Mouse (Mus musculus) MEL (cell line): ENCODE measurements around the gene Ehf. TPM values are rescaled to one million over a fixed set of nuclear protein-coding genes. Genes with fewer than 3 reads are reported as not detected.

Experiments
- DNase-seq: peaks from one replicate; pipeline ENCODE4 v3.0.0; 2011; ENCODE audit warnings: low read depth, low spot score
- H3K27ac ChIP-seq: 2 replicates; pipeline ENCODE4 v1.5.1; 2012; ENCODE audit warnings: low read depth, mild to moderate bottlenecking, control low read depth, low read length, moderate library complexity; ENCODE audit not compliant: control insufficient read depth
- H3K27me3 ChIP-seq, 2 experiments: fragments of 150-350 bp in 1 of 2; sonication (generic) in 1 of 2; 2 replicates each; pipeline ENCODE4 v1.6.1; 2012; ENCODE audit warnings: low read length in 2 of 2, mild to moderate bottlenecking in 2 of 2, improper control_type of control experiment in 1 of 2, moderate library complexity in 1 of 2; ENCODE audit not compliant: insufficient read depth in 2 of 2, control insufficient read depth in 1 of 2
- H3K36me3 ChIP-seq, 2 experiments: 2 replicates each; pipeline ENCODE4 v1.6.1; 2012 to 2014; ENCODE audit warnings: low read length in 2 of 2, improper control_type of control experiment in 1 of 2, inconsistent platforms in 1 of 2, mild to moderate bottlenecking in 1 of 2; ENCODE audit not compliant: insufficient read depth in 2 of 2, control insufficient read depth in 1 of 2
- H3K4me1 ChIP-seq, 2 experiments: fragments of 150-350 bp in 1 of 2; sonication (generic) in 1 of 2; 2 replicates each; pipeline ENCODE4 v1.6.1; 2012; ENCODE audit warnings: low read length in 2 of 2, improper control_type of control experiment in 1 of 2, mild to moderate bottlenecking in 1 of 2; ENCODE audit not compliant: insufficient read depth in 2 of 2, control insufficient read depth in 1 of 2
- H3K4me3 ChIP-seq, 2 experiments: fragments of 150-350 bp in 1 of 2; sonication (generic) in 1 of 2; 2 replicates each; pipeline ENCODE4 v1.5.1; 2012; ENCODE audit warnings: low read depth in 2 of 2, low read length in 2 of 2, mild to moderate bottlenecking in 2 of 2, moderate library complexity in 2 of 2, control low read depth in 1 of 2, improper control_type of control experiment in 1 of 2; ENCODE audit not compliant: control insufficient read depth in 1 of 2, insufficient read depth in 1 of 2
- H3K79me2 ChIP-seq: 2 replicates; pipeline ENCODE4 v1.6.1; 2012; ENCODE audit warnings: mild to moderate bottlenecking, low read length, moderate library complexity; ENCODE audit not compliant: control insufficient read depth, poor library complexity, insufficient read depth
- H3K9ac ChIP-seq: 2 replicates; pipeline ENCODE4 v1.6.1; 2012; ENCODE audit warnings: low read depth, mild to moderate bottlenecking, control low read depth, low read length, moderate library complexity; ENCODE audit not compliant: control insufficient read depth, poor library complexity, severe bottlenecking
- H3K9me3 ChIP-seq: fragments of 150-350 bp; sonication (generic); replicated peaks from 2 replicates; pipeline ENCODE4 v1.6.1; 2012; ENCODE audit warnings: mild to moderate bottlenecking, low read length, improper control_type of control experiment, moderate library complexity; ENCODE audit not compliant: insufficient read depth
- CHD1 ChIP-seq: IDR thresholded peaks from 2 replicates; pipeline ENCODE4 v1.6.1; 2012; ENCODE audit warnings: low read depth, mild to moderate bottlenecking, inconsistent platforms, low read length, improper control_type of control experiment
- CTCF ChIP-seq, 3 experiments: IDR thresholded peaks in 2 of 3; conservative IDR thresholded peaks in 1 of 3; 2 replicates each; pipeline ENCODE4 v1.5.1; 2011 to 2012; ENCODE audit warnings: low read length in 3 of 3, low read depth in 2 of 3, mild to moderate bottlenecking in 2 of 3, improper control_type of control experiment in 1 of 3, inconsistent platforms in 1 of 3, mixed read lengths in 1 of 3, moderate library complexity in 1 of 3; ENCODE audit not compliant: control insufficient read depth in 1 of 3, insufficient read depth in 1 of 3, poor library complexity in 1 of 3, severe bottlenecking in 1 of 3
- E2F4 ChIP-seq: IDR thresholded peaks from 2 replicates; pipeline ENCODE4 v1.6.1; 2011; ENCODE audit warnings: low read depth, low read length, improper control_type of control experiment, borderline replicate concordance
- ETS1 ChIP-seq: IDR thresholded peaks from 2 replicates; pipeline ENCODE4 v1.6.1; 2012; ENCODE audit warnings: low read depth, mild to moderate bottlenecking, inconsistent platforms, low read length, improper control_type of control experiment, moderate library complexity
- JUND ChIP-seq: IDR thresholded peaks from 2 replicates; pipeline ENCODE4 v1.6.1; 2011; ENCODE audit warnings: low read depth, mild to moderate bottlenecking, improper control_type of control experiment, low read length
- MAFK ChIP-seq: IDR thresholded peaks from 2 replicates; pipeline ENCODE4 v1.6.1; 2011; ENCODE audit warnings: low read depth, mild to moderate bottlenecking, low read length, improper control_type of control experiment, borderline replicate concordance
- MAZ ChIP-seq: IDR thresholded peaks from 2 replicates; pipeline ENCODE4 v1.6.1; 2012; ENCODE audit warnings: low read depth, mild to moderate bottlenecking, inconsistent platforms, low read length, improper control_type of control experiment
- MEF2A ChIP-seq: IDR thresholded peaks from 2 replicates; pipeline ENCODE4 v1.6.1; 2014; ENCODE audit warnings: low read depth, mild to moderate bottlenecking, inconsistent platforms, low read length, improper control_type of control experiment; ENCODE audit not compliant: poor library complexity, insufficient replicate concordance, severe bottlenecking; ENCODE audit errors: extremely low read depth
- MXI1 ChIP-seq: IDR thresholded peaks from 2 replicates; pipeline ENCODE4 v1.6.1; 2011; ENCODE audit warnings: mild to moderate bottlenecking, low read depth, low read length, improper control_type of control experiment
- NELFE ChIP-seq: IDR thresholded peaks from 2 replicates; pipeline ENCODE4 v1.6.1; 2011; ENCODE audit warnings: low read depth, low read length, improper control_type of control experiment
- POLR2A ChIP-seq, 2 experiments: IDR thresholded peaks; 2 replicates each; pipeline ENCODE4 v1.6.1; 2011 to 2012; ENCODE audit warnings: low read length in 2 of 2, mild to moderate bottlenecking in 2 of 2, control low read depth in 1 of 2, improper control_type of control experiment in 1 of 2, low read depth in 1 of 2, moderate library complexity in 1 of 2; ENCODE audit not compliant: control insufficient read depth in 1 of 2, insufficient read depth in 1 of 2, poor library complexity in 1 of 2
- POLR2AphosphoS2 ChIP-seq: IDR thresholded peaks from 2 replicates; pipeline ENCODE4 v1.6.1; 2011; ENCODE audit warnings: low read length, improper control_type of control experiment
- POLR2AphosphoS5 ChIP-seq: IDR thresholded peaks from 2 replicates; pipeline ENCODE4 v1.6.1; 2012; ENCODE audit warnings: low read depth, borderline replicate concordance, mild to moderate bottlenecking, inconsistent platforms, low read length, moderate library complexity, mixed read lengths
- RAD21 ChIP-seq: IDR thresholded peaks from 2 replicates; pipeline ENCODE4 v1.6.1; 2011; ENCODE audit warnings: mild to moderate bottlenecking, low read depth, low read length, improper control_type of control experiment
- RCOR1 ChIP-seq: IDR thresholded peaks from 2 replicates; pipeline ENCODE4 v1.6.1; 2012; ENCODE audit warnings: low read depth, mild to moderate bottlenecking, inconsistent platforms, low read length, improper control_type of control experiment
- SIN3A ChIP-seq: IDR thresholded peaks from 2 replicates; pipeline ENCODE4 v1.6.1; 2012; ENCODE audit warnings: low read length, improper control_type of control experiment, inconsistent platforms
- USF1 ChIP-seq: IDR thresholded peaks from 2 replicates; pipeline ENCODE4 v1.6.1; 2014; ENCODE audit warnings: low read depth, mild to moderate bottlenecking, inconsistent platforms, low read length, improper control_type of control experiment, moderate library complexity
- USF2 ChIP-seq, 2 experiments: IDR thresholded peaks; 2 replicates each; pipeline ENCODE4 v1.6.1; 2011 to 2012; ENCODE audit warnings: improper control_type of control experiment in 2 of 2, low read length in 2 of 2, borderline replicate concordance in 1 of 2, inconsistent platforms in 1 of 2, low read depth in 1 of 2, mild to moderate bottlenecking in 1 of 2; ENCODE audit not compliant: insufficient read depth in 1 of 2
- ZMIZ1 ChIP-seq: IDR thresholded peaks from 2 replicates; pipeline ENCODE4 v1.6.1; 2012; ENCODE audit warnings: low read depth, mild to moderate bottlenecking, inconsistent platforms, low read length, improper control_type of control experiment, moderate library complexity
- polyA plus RNA-seq, 2 experiments: library from polyadenylated mRNA; stranded (reverse) in 1 of 2; unstranded in 1 of 2; fragments of >175 nt in 1 of 2; fragments of >200 nt in 1 of 2; gene quantifications; 2 replicates each; pipeline versions ENCODE4 v1.2.1 to v1.2.4; 2012; ENCODE audit warnings: low replicate concordance in 2 of 2, low read depth in 1 of 2; ENCODE audit not compliant: insufficient read length in 2 of 2, insufficient read depth in 1 of 2, missing spikeins in 1 of 2
- total RNA-seq: library from RNA; depleted of rRNA; stranded (reverse); fragments of 300-350 nt; gene quantifications from 2 replicates; pipeline ENCODE4 v1.2.3, GENCODE M21; 2012

The Ehf gene
- total and polyA plus RNA-seq, 3 experiments, result not detected

DNA sequence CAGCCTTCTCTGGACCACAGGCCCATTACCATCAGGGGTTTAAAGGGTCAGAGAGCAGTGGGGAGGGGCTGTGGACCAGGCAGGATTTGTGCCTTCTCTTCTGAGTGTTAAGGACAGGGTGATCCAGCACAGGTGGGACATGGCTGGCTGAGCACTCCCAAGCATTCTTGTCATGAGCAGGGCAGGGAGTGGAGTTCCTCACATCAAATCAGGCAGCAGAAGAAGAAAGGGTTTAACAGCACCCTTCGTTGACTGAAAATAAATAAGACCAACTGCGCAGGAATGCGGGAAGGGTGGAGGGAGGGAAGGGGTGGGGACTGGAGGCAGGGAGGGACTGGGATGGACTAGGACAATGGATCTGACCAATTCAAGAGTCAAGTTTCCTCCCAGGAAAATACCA is 8.6 kb downstream of the Ehf start:
- Histone ChIP-seq H3K4me1 (peaks cover 4 to 13% of the 10 kb centered on the region in 2 experiments), H3K9me3 (no peaks in the 10 kb centered on the region), H3K27ac (no peak overlapping the region), H3K36me3 (peaks cover 0 to 14% of the 10 kb centered on the region in 2 experiments; a peak in 2 of 4 replicates)
- no peak for TF ChIP-seq JUND
- TF ChIP-seq ETS1, result no peak
- TF ChIP-seq RCOR1, result no peak
- TF ChIP-seq POLR2AphosphoS5, result no peak
- TF ChIP-seq CTCF (IDR thresholded peaks at IDR 0.05 in 2 of 3, conservative IDR thresholded peaks at IDR 0.05 in 1 of 3; ENCODE audit: control insufficient read depth in 1 of 3, insufficient read depth in 1 of 3, low read depth in 2 of 3, low read length in 3 of 3, poor library complexity in 1 of 3, severe bottlenecking in 1 of 3), result no peak
- no peak for TF ChIP-seq USF2 (IDR thresholded peaks at IDR 0.05; ENCODE audit: borderline replicate concordance in 1 of 2, insufficient read depth in 1 of 2, low read depth in 1 of 2, low read length in 2 of 2)
- no peak for TF ChIP-seq NELFE
- TF ChIP-seq MEF2A, result no peak
- TF ChIP-seq, all 39 proteins: peak for 0
- H3K79me2 ChIP-seq, result no peaks in the 10 kb centered on the region
- peaks cover 9 to 17% of the 10 kb centered on the region in 2 experiments for H3K27me3 ChIP-seq
- no peak overlapping the region for H3K4me3 ChIP-seq
- no peak overlapping the region for H3K9ac ChIP-seq
- DNase-seq, result no peak

GRCm38 (mm10) chr2:103293751-103294150 is 9.3 kb downstream of the Ehf start:
- Histone ChIP-seq H3K4me1 (peaks cover 3 to 8% of the 10 kb centered on the region in 2 experiments), H3K27ac (no peak overlapping the region), H3K9me3 (no peaks in the 10 kb centered on the region), H3K9ac (no peak overlapping the region), H3K4me3 (no peak overlapping the region)
- no peak for DNase-seq
- TF ChIP-seq MXI1 (no peak), ZMIZ1 (no peak), POLR2AphosphoS2 (no peak), RAD21 (no peak), CHD1 (no peak), E2F4 (no peak), POLR2A (IDR thresholded peaks at IDR 0.05; ENCODE audit: control insufficient read depth in 1 of 2, insufficient read depth in 1 of 2, low read depth in 1 of 2, low read length in 2 of 2, poor library complexity in 1 of 2) (no peak), SIN3A (no peak), MEF2A (no peak), MAZ (no peak), JUND (no peak), MAFK (no peak), USF1 (no peak)
- TF ChIP-seq, all 39 proteins: peak for 0
- no peaks in the 10 kb centered on the region for H3K79me2 ChIP-seq
- H3K27me3 ChIP-seq, result peaks cover 10 to 18% of the 10 kb centered on the region in 2 experiments
- peaks cover 0 to 8% of the 10 kb centered on the region in 2 experiments; a peak in 2 of 4 replicates for H3K36me3 ChIP-seq
